Mouse (Mus musculus): ENCODE data around the gene Psd. TPM values are rescaled to one million over a fixed set of nuclear protein-coding genes. Genes with fewer than 3 reads are reported as not detected.
A peak's percentile ranks its signal among the peaks of the same experiment; 100 is the strongest.

The Psd gene
- polyA plus RNA-seq, 1 experiment = 53.7 TPM

- H3K27ac ChIP-seq (ENCODE audit: control insufficient read depth, insufficient read depth, low read depth, low read length) = no peak overlapping the region
- H3K4me1 ChIP-seq (ENCODE audit: control insufficient read depth, insufficient read depth, low read length) = peaks cover 37% of the 10 kb centered on the region
- H3K27me3 ChIP-seq (ENCODE audit: control insufficient read depth, insufficient read depth, low read length) = no peaks in the 10 kb centered on the region
- H3K36me3 ChIP-seq (ENCODE audit: control insufficient read depth, insufficient read depth, low read length) = no peaks in the 10 kb centered on the region
- peak overlapping the region; percentile 14 for H3K4me3 ChIP-seq (ENCODE audit: control insufficient read depth, low read depth, low read length)
- TF ChIP-seq CTCF (IDR thresholded peaks at IDR 0.05; ENCODE audit: control insufficient read depth, insufficient read depth, insufficient replicate concordance, low read depth, low read length) = no peak
Measured at GRCm38 (mm10) chr19:46309651-46310305, 17.2 kb downstream of the Psd start.

- no peaks in the 10 kb centered on the region for H3K36me3 ChIP-seq (ENCODE audit: control insufficient read depth, insufficient read depth, low read length)
- TF ChIP-seq CTCF (IDR thresholded peaks at IDR 0.05; ENCODE audit: control insufficient read depth, insufficient read depth, insufficient replicate concordance, low read depth, low read length) = peak; percentile 98
- no peak for TF ChIP-seq POLR2A (IDR thresholded peaks at IDR 0.05; ENCODE audit: control insufficient read depth, low read depth, low read length)
- H3K4me3 ChIP-seq (ENCODE audit: control insufficient read depth, low read depth, low read length) = peak overlapping the region; percentile 64
- no peak overlapping the region for H3K27ac ChIP-seq (ENCODE audit: control insufficient read depth, insufficient read depth, low read depth, low read length)
- peaks cover 2% of the 10 kb centered on the region; the same call in 1 of the 2 replicates for H3K27me3 ChIP-seq (ENCODE audit: control insufficient read depth, insufficient read depth, low read length)
- H3K4me1 ChIP-seq (ENCODE audit: control insufficient read depth, insufficient read depth, low read length) = peaks cover 41% of the 10 kb centered on the region
Measured at GRCm38 (mm10) chr19:46308706-46309435, 18.1 kb downstream of the Psd start.

GRCm38 (mm10) chr19:46308303-46308702 is 18.7 kb downstream of the Psd start:
- no peak overlapping the region; the same call in 1 of the 2 replicates for H3K4me3 ChIP-seq (ENCODE audit: control insufficient read depth, low read depth, low read length)
- peaks cover 44% of the 10 kb centered on the region for H3K4me1 ChIP-seq (ENCODE audit: control insufficient read depth, insufficient read depth, low read length)
- H3K27ac ChIP-seq (ENCODE audit: control insufficient read depth, insufficient read depth, low read depth, low read length) = no peak overlapping the region
- peaks cover 2% of the 10 kb centered on the region; the same call in 1 of the 2 replicates for H3K27me3 ChIP-seq (ENCODE audit: control insufficient read depth, insufficient read depth, low read length)
- no peak for TF ChIP-seq POLR2A (IDR thresholded peaks at IDR 0.05; ENCODE audit: control insufficient read depth, low read depth, low read length)
- no peak for TF ChIP-seq CTCF (IDR thresholded peaks at IDR 0.05; ENCODE audit: control insufficient read depth, insufficient read depth, insufficient replicate concordance, low read depth, low read length)
- H3K36me3 ChIP-seq (ENCODE audit: control insufficient read depth, insufficient read depth, low read length) = no peaks in the 10 kb centered on the region

- peaks cover 2% of the 10 kb centered on the region; the same call in 1 of the 2 replicates for H3K27me3 ChIP-seq (ENCODE audit: control insufficient read depth, insufficient read depth, low read length)
Measured at GRCm38 (mm10) chr19:46307781-46308180, 19.2 kb downstream of the Psd start.

GRCm38 (mm10) chr19:46306751-46307289 is 20.1 kb downstream of the Psd start:
- peaks cover 2% of the 10 kb centered on the region; the same call in 1 of the 2 replicates for H3K27me3 ChIP-seq (ENCODE audit: control insufficient read depth, insufficient read depth, low read length)
- no peak overlapping the region for H3K27ac ChIP-seq (ENCODE audit: control insufficient read depth, insufficient read depth, low read depth, low read length)
- peaks cover 44% of the 10 kb centered on the region for H3K4me1 ChIP-seq (ENCODE audit: control insufficient read depth, insufficient read depth, low read length)
- no peaks in the 10 kb centered on the region for H3K36me3 ChIP-seq (ENCODE audit: control insufficient read depth, insufficient read depth, low read length)
- no peak for TF ChIP-seq CTCF (IDR thresholded peaks at IDR 0.05; ENCODE audit: control insufficient read depth, insufficient read depth, insufficient replicate concordance, low read depth, low read length)
- no peak for TF ChIP-seq POLR2A (IDR thresholded peaks at IDR 0.05; ENCODE audit: control insufficient read depth, low read depth, low read length)
- H3K4me3 ChIP-seq (ENCODE audit: control insufficient read depth, low read depth, low read length) = no peak overlapping the region

More at GRCm38 (mm10) chr19:46307781-46308180, 19.2 kb downstream of the Psd start:
- Histone ChIP-seq H3K36me3 (ENCODE audit: control insufficient read depth, insufficient read depth, low read length) (no peaks in the 10 kb centered on the region), H3K4me1 (ENCODE audit: control insufficient read depth, insufficient read depth, low read length) (peaks cover 44% of the 10 kb centered on the region), H3K4me3 (ENCODE audit: control insufficient read depth, low read depth, low read length) (no peak overlapping the region), H3K27ac (ENCODE audit: control insufficient read depth, insufficient read depth, low read depth, low read length) (no peak overlapping the region)
- TF ChIP-seq CTCF (IDR thresholded peaks at IDR 0.05; ENCODE audit: control insufficient read depth, insufficient read depth, insufficient replicate concordance, low read depth, low read length) = no peak
- TF ChIP-seq POLR2A (IDR thresholded peaks at IDR 0.05; ENCODE audit: control insufficient read depth, low read depth, low read length) = no peak

GRCm38 (mm10) chr19:46306268-46306610 is 20.7 kb downstream of the Psd start:
- Histone ChIP-seq H3K27ac (ENCODE audit: control insufficient read depth, insufficient read depth, low read depth, low read length) (no peak overlapping the region), H3K4me1 (ENCODE audit: control insufficient read depth, insufficient read depth, low read length) (peaks cover 44% of the 10 kb centered on the region)

More at GRCm38 (mm10) chr19:46306268-46306610, 20.7 kb downstream of the Psd start:
- no peak overlapping the region for H3K4me3 ChIP-seq (ENCODE audit: control insufficient read depth, low read depth, low read length)
- H3K27me3 ChIP-seq (ENCODE audit: control insufficient read depth, insufficient read depth, low read length) = peaks cover 2% of the 10 kb centered on the region; the same call in 1 of the 2 replicates
- TF ChIP-seq CTCF (IDR thresholded peaks at IDR 0.05; ENCODE audit: control insufficient read depth, insufficient read depth, insufficient replicate concordance, low read depth, low read length) = no peak
- TF ChIP-seq POLR2A (IDR thresholded peaks at IDR 0.05; ENCODE audit: control insufficient read depth, low read depth, low read length) = no peak
- H3K36me3 ChIP-seq (ENCODE audit: control insufficient read depth, insufficient read depth, low read length) = no peaks in the 10 kb centered on the region
